Mouse (Mus musculus) myocyte (in vitro differentiated cells): ENCODE measurements around the gene Kcnd3.

Source experiments
- E2F4 ChIP-seq: IDR thresholded peaks from one replicate; pipeline ENCODE4 v1.6.1; 2011; ENCODE audit warnings: mild to moderate bottlenecking, control low read depth, moderate library complexity; ENCODE audit not compliant: insufficient read depth
- MAX ChIP-seq: IDR thresholded peaks from one replicate; pipeline ENCODE4 v1.6.1; 2011; ENCODE audit warnings: low read depth, mild to moderate bottlenecking, control low read depth
- MYOG ChIP-seq, 3 experiments: IDR thresholded peaks; one replicate each; pipeline ENCODE4 v1.6.1; 2011; ENCODE audit warnings: control low read depth in 2 of 3, low read depth in 2 of 3, mild to moderate bottlenecking in 2 of 3; ENCODE audit not compliant: insufficient read length in 2 of 3, control insufficient read depth in 1 of 3, insufficient read depth in 1 of 3
- POLR2A ChIP-seq: IDR thresholded peaks from one replicate; pipeline ENCODE4 v1.6.1; 2011; ENCODE audit warnings: low read depth, mild to moderate bottlenecking, control low read depth, moderate library complexity; ENCODE audit not compliant: insufficient read length
- POLR2AphosphoS2 ChIP-seq: IDR thresholded peaks from one replicate; pipeline ENCODE4 v1.6.1; 2011; ENCODE audit warnings: low read depth, control low read depth; ENCODE audit not compliant: insufficient read length
- SRF ChIP-seq: IDR thresholded peaks from one replicate; pipeline ENCODE4 v1.6.1; 2011; ENCODE audit warnings: low read depth; ENCODE audit not compliant: control insufficient read depth, insufficient read length
- TCF12 ChIP-seq: IDR thresholded peaks from one replicate; pipeline ENCODE4 v1.6.1; 2011; ENCODE audit warnings: mild to moderate bottlenecking, control low read depth; ENCODE audit not compliant: poor library complexity, insufficient read depth, severe bottlenecking
- TCF3 ChIP-seq: IDR thresholded peaks from one replicate; pipeline ENCODE4 v1.6.1; 2011; ENCODE audit warnings: low read depth, control low read depth; ENCODE audit not compliant: insufficient read length
- USF1 ChIP-seq: IDR thresholded peaks from one replicate; pipeline ENCODE4 v1.6.1; 2011; ENCODE audit warnings: low read depth, mild to moderate bottlenecking, control low read depth, moderate library complexity

DNA sequence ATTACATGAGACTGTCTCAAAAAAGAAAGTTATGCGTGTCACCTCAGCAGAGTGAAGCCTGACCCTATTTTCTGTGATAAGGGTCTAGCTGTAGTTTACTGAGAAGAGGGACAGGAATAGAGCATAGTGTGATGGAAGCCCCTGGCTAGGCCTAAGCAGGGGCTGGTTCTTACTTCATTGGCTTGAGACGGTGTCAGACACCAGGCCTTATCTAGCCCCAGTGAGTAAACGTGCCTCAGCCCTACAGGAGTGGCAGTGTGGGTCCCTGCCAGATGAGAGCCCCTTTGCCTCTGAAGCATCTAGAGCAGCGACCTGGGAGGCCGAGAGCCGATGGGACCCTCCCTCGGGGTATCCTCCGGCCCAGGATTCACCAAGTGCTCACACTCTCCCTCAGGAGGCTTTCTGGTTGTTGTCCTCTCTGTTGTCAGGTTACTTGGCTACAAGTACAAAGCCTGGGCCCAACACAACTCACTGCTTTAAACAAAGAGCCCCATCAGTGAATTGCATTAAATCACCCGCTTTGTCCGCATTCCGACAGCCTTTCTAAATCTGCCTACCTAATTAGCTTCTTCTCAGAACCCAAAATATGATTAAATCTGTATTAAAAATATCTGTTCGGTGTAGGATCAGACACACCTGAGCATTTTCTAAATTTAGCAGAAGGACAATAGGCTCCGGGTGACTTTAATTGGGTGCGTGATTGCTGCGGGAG is 53.2 kb downstream of the Kcnd3 start:
- TF ChIP-seq POLR2AphosphoS2 (no peak), POLR2A (no peak), E2F4 (no peak), USF1 (no peak), TCF12 (no peak), SRF (no peak), MYOG (IDR thresholded peaks at IDR 0.05; ENCODE audit: control insufficient read depth in 1 of 3, insufficient read depth in 1 of 3, insufficient read length in 2 of 3, low read depth in 2 of 3) (no peak), MAX (no peak), TCF3 (no peak)
